Mouse (Mus musculus): ENCODE results near the gene 5430402E10Rik. TPM values are rescaled to one million over a fixed set of nuclear protein-coding genes. Genes with fewer than 3 reads are reported as not detected.
"Not testable (repeated sequence)": the region's sequence is repeated elsewhere in the genome, so short reads cannot be mapped to it uniquely, and the experiment has no call there.

Gene 5430402E10Rik
- total RNA-seq (2021): not detected
- long read RNA-seq, experiment 1: 0 reads
- long read RNA-seq, experiment 2: 0 reads

- intact Hi-C loops (cut with DNase I); H3K27ac ChIP-seq; H3K4me3 ChIP-seq; DNase-seq (ENCODE audit: extremely low spot score in 1 of 2, low spot score in 2 of 2): not testable (repeated sequence)
These were observed at the start of gene 5430402E10Rik for GRCm38 (mm10) chrX:77924962-77925361. TSS of gene 5430402E10Rik (minus strand) at chrX:77925062.

- H3K27ac ChIP-seq; intact Hi-C loops (cut with DNase I); DNase-seq (ENCODE audit: extremely low spot score in 1 of 2, low spot score in 2 of 2); H3K4me3 ChIP-seq: not testable (repeated sequence)
- peak; percentile 32 for TF ChIP-seq CTCF (IDR thresholded peaks at IDR 0.05)
These were observed 44.8 kb downstream of the 5430402E10Rik start for GRCm38 (mm10) chrX:77880033-77880432.

Other genes starting within 250 kb of the 5430402E10Rik start
- 10 to 100 TPM; 10.5 to 11.7 TPM for gene Prkx, start 128.8 kb downstream of the 5430402E10Rik start, total RNA-seq (2021)
- gene Pbsn, start 71.4 kb downstream of the 5430402E10Rik start, total RNA-seq (2021): not detected
- gene Gm14744, start 60.3 kb downstream of the 5430402E10Rik start, total RNA-seq (2021): not detected
- not detected for gene Obp1a, start 166.3 kb upstream of the 5430402E10Rik start, total RNA-seq (2021)
- not detected for gene Gm5938, start 200.4 kb upstream of the 5430402E10Rik start, total RNA-seq (2021)